Mouse (Mus musculus): ENCODE measurements around the gene Pnck.

Pnck gene

DNA sequence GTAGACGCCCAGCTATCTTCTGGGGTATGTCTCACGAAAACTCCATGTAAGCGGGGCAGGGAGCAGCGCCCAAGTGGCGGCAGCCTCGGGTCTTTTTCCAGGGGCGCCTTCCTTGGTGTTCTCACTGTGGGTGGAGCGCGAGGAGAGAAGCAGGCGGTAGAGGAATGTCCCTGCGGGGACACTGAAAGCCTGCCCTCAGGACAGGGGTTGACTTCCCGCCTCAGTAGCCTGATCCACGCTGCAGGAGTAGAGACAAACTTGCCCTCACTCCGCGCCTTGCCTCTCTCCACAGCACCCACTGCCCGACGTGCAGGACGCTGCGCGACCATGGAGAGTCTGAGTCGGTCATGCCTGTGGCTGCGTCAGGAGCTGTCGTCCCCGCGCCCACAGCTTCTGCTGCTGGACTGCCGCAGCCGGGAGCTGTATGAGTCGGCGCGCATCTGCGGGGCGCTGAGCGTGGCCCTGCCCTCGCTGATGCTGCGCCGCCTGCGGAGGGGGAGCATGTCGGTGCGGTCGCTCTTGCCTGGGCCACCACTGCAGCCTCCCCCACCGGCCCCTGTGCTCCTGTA is 19.9 kb downstream of the Pnck start:
- no peak for DNase-seq (ENCODE audit: low spot score)

DNA sequence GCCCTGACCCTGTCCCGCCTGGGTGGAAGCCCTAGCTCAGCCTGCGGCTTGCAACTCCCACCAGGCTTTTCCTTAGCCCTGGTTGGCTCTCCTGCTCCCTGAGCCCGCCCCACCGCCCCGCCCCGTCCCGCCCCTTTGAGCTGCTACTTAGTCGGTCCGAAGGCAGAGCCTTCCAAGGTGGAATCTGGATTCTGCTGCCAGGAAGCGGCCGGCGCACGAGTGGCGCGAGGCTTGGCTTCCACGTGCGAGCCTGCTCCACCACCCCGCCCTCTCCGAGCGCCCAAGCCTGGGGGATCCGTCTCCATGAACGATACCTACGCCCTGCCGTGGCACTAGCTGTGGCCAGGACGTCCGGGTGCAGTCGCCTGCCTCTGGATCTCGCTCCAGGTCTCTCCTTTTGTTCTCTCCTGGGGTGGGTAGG is 20.7 kb downstream of the Pnck start, which contains the start of gene Dusp9:
Gene Dusp9 (plus strand): TSS at position 165 of the 421 bp plus-strand sequence.
- DNase-seq (ENCODE audit: low spot score): no peak

DNA sequence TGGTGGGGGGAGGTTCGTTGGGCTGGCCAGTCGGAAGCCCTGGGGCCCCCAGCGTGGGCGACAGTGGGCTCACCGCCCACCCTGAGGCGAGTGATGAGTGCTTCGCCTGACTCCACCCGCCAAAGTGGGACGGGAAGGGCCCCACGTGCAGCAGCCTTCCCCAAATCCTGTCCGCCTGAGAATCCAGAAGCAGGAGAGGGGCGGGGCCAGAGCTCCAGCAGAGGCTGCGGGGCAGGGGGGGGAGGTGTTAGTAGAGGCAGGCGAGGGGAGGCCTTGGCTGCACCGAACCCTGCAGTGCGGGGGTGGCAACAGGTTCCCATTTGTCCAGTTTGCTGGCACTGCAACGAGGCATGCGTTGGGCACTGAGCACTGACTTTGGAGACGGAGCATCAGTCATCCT is 22.5 kb downstream of the Pnck start:
- DNase-seq (ENCODE audit: low spot score): no peak

DNA sequence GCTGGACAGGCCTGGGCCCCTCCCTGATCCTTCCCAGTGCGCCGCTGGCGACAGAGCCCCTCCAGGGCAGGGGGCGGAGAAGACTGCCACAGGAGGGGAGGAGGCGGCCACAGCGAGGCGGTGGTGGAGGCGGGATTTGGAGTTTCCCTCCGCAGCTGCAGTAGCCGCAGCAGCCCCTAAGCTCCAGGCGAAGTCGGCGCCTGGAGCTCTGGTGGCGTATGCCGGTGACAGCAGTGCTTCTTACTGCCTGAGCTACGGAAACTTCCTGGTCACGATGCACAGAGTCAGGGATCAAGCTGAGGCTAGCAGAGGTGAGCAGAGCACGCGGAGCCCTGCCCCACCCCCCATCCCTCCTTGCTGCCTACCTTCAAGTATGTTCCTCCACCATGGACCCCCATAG is 24.5 kb downstream of the Pnck start:
- no peak for DNase-seq (ENCODE audit: low spot score)

DNA sequence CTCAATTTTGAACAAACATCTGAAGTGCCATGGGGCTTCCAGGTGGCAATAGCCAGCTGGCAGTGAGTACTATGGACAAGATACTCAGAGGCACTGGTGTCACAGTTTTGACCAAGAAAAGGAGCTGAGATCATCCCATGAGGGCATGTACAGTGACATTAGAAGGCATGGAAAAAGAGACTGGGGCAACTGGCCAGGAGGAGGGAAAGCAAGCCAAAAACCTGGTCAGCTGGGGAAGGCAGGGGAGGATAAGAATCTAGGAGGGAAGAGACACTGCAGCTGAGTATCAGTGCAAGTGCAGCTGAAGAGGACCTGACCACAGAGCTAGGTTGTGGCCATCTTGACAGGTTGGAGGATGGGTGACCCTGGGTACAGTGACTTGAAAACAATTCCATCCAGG is 32.9 kb downstream of the Pnck start:
- no peak for DNase-seq (ENCODE audit: low spot score)

DNA sequence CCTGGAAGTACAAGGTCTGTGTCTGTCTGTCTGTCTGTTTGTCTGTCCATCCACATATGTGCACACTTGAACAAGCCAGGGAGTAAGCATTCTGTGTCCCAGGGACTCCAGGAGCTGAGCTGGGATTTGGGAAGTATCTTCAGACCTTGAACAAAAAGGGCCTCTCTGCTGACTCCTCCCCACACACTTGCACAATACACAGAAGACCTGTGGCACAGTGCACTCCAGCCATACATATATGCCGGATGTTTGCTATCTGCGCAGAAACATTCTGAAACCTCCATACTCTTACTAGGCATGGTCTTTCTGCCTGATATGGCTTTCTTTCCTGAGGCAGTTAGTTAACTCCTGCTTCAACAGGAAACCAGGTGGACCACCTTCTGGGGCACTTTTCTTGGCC is 40.0 kb downstream of the Pnck start:
- DNase-seq (ENCODE audit: low spot score): no peak

DNA sequence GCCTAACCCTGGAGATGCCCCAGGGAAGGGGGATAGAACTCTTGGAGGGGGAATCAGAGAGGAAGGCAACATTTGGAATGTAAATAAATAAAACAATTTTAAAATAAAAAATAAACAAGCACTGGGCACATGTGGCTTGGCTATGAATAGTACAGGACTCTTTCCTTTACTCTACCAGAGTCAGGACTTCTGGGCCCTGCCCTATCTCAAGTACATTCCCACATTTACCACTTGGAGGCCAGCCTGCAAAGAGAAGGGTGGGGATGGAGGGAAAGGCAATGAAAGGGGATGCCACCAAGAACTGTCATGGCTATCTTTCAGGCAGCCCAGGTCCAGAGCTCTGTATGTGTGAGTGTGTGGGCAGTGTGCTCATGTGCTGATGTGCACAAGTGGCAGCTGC is 40.5 kb downstream of the Pnck start:
- DNase-seq (ENCODE audit: low spot score): no peak

DNA sequence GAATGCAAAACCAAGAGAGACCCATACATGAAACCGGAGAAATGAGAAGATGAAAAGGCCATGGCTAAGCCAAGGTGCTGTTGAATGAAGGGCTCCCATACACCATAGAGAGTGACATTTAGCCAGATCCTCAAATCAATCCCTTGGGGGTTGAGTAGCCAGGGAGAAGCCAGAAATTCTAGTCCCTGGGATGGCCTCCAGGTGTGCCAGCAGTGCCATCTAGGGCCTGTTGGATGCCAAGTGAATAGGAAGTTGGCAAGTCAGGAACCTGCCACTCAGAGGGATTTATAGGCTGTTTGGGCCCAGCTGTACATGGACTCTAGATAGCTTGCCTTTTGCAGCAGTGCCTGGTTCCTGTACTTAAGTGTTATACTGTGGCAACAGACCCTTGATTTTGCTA is 44.0 kb downstream of the Pnck start:
- DNase-seq (ENCODE audit: low spot score): no peak

DNA sequence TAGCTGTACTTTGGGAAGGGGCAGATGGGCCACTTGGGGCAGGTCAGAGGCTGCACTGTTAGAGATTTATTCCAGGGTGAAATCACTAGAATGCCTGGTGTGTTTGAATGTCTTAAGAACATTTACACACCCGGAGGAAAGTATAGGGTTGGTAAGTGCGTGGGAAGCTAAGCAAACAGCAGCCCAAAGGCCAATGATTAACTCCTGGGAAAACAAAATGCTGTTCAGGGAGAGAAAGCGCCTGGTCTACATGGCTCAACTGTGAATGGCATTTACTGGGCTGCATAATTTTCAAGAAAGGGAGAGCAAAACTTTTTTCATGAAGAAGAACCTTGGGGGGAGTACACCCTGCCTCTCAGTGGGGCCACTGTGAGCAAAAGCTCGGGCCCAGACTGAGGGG is 46.3 kb downstream of the Pnck start:
- no peak for DNase-seq (ENCODE audit: low spot score)

All from ovary, postnatal 10 days (tissue).